Mouse (Mus musculus) liver, adult (tissue): ENCODE results near the gene Zscan25.

Experiments
- GATA4 ChIP-seq: IDR thresholded peaks from 2 replicates; pipeline ENCODE4 v1.6.1; 2014; ENCODE audit warnings: mild to moderate bottlenecking, low read length; ENCODE audit not compliant: insufficient replicate concordance

Zscan25 gene

GRCm38 (mm10) chr5:145280371-145281143 is at the start of gene Zscan25:
Zscan25 (plus strand) TSS chr5:145280500.
- TF ChIP-seq GATA4 = no peak; the same call in 1 of the 2 replicates

GRCm38 (mm10) chr5:145230641-145231040 is 49.7 kb upstream of the Zscan25 start:
- TF ChIP-seq GATA4 = no peak

- TF ChIP-seq GATA4 = peak; percentile 94
Measured at GRCm38 (mm10) chr5:145231367-145231871, 48.9 kb upstream of the Zscan25 start, which contains the start of gene Zfp655. Zfp655 (plus strand) TSS chr5:145231715.

- TF ChIP-seq GATA4 = no peak
Measured at GRCm38 (mm10) chr5:145231893-145232411, 48.3 kb upstream of the Zscan25 start.

GRCm38 (mm10) chr5:145234636-145235035 is 45.7 kb upstream of the Zscan25 start:
- no peak for TF ChIP-seq GATA4

- no peak for TF ChIP-seq GATA4
Measured at GRCm38 (mm10) chr5:145249520-145249919, 30.8 kb upstream of the Zscan25 start.

- no peak for TF ChIP-seq GATA4
Measured at GRCm38 (mm10) chr5:145279948-145280347, 352 bp upstream of the Zscan25 start.

GRCm38 (mm10) chr5:145288382-145288781 is 8.1 kb downstream of the Zscan25 start:
- TF ChIP-seq GATA4 = no peak

- TF ChIP-seq GATA4 = no peak
Measured at GRCm38 (mm10) chr5:145290697-145291096, 10.4 kb downstream of the Zscan25 start.

GRCm38 (mm10) chr5:145292398-145292797 is 12.1 kb downstream of the Zscan25 start:
- TF ChIP-seq GATA4 = no peak

GRCm38 (mm10) chr5:145300469-145300868 is 20.2 kb downstream of the Zscan25 start:
- no peak for TF ChIP-seq GATA4

- no peak for TF ChIP-seq GATA4
Measured at GRCm38 (mm10) chr5:145302424-145302823, 22.1 kb downstream of the Zscan25 start.

GRCm38 (mm10) chr5:145313845-145314244 is 33.5 kb downstream of the Zscan25 start:
- TF ChIP-seq GATA4 = no peak

- TF ChIP-seq GATA4 = no peak
Measured at GRCm38 (mm10) chr5:145317141-145317540, 36.8 kb downstream of the Zscan25 start.
